In the genomic region with DNA sequence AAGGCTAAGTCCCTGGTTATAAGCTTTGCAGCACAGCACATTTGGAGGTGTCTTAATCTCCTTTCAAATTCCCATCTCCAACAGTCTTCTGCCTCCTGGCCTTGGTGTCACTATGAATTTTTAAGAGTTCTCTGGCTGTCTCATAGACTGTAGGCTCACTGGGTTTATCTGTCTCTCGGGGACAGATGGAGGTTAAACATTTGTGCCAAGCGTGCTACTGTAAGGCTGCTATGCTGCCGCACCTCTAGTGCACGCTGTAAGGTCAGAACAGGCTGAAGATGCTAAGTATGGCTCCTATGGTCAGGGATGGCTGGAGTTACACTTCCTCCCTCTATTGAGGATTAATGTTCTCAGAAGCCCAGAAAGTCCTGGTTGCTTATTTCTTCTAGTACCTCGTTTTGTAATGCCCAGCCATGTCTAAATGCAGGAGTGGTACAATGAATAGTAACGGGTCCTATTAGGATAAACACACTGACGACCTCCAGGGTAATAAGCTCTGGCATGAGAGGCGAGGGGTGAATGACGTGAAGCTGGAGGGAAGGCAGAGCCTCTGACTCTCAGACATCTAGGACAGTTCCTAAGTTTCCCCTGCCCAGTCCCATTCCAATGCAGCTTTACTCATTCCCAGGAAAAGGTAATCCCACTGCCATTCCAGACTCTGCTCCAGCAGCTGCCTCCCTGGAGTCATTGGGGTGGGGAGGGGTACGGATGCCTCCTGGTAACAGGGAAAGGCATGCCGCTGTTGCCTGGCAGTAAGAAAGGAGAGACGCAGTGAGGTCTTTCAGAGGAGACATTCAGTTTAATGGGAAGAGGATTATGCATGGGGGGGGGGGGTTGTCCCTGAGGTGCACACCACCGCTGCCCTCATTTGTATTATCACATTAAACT, we compare ENCODE assay signal across 11 mouse cellular contexts. TPM values are rescaled to one million over a fixed set of nuclear protein-coding genes. Genes with fewer than 3 reads are reported as not detected.
DNase-seq lines count a peak whose midpoint lies in the region; ATAC-seq and TF ChIP-seq lines count a peak whose summit lies in the region.
"Had no signal": no experiment of that assay in that cellular context is flagged by ENCODE, and none has a peak within 500 bp of the region (broad histone marks: within the 10 kb centered on the region; RNA-seq: fewer than 3 reads in every experiment).

No protein-coding gene starts in this region.

- TF ChIP-seq POLR2A in lung, adult 2 months (IDR thresholded peaks at IDR 0.05; ENCODE audit: borderline replicate concordance, extremely low read depth, low read depth, low read length) = no peak

- H3K4me2 ChIP-seq in heart, postnatal 0 days (ENCODE audit: low read depth, low read length) = no peak overlapping the region
- peak overlapping the region; percentile 13; the same call in 1 of the 2 replicates for H3K4me2 ChIP-seq in limb, embryonic 12.5 days
- no peak overlapping the region for H3K4me2 ChIP-seq in stomach, embryonic 14.5 days (replicated peaks; ENCODE audit: low read depth, low read length)

- no peak for TF ChIP-seq EP300 in heart, postnatal 0 days (IDR thresholded peaks at IDR 0.05; ENCODE audit: low read depth)

- DNase-seq in heart, postnatal 0 days (ENCODE audit: low spot score) = peak; percentile 42
- DNase-seq in heart, adult 18-20 months = no peak
- DNase-seq in forebrain, embryonic 10.5 days (ENCODE audit: extremely low spot score, low spot score) = no peak
- DNase-seq in layer of hippocampus, postnatal 36 days = no peak
- no peak for DNase-seq in kidney, postnatal 4 days
- no peak for DNase-seq in lung, adult 2 months
- DNase-seq: lung, postnatal 4 days; right cerebral cortex, adult 18-20 months; thymus, postnatal 14 days had no signal

- H3K4me1 ChIP-seq in heart, postnatal 0 days (ENCODE audit: control insufficient read depth, insufficient read depth) = peaks cover 32% of the 10 kb centered on the region
- peaks cover 48% of the 10 kb centered on the region for H3K4me1 ChIP-seq in forebrain, embryonic 10.5 days
- H3K4me1 ChIP-seq in limb, embryonic 12.5 days (replicated peaks) = peaks cover 38% of the 10 kb centered on the region
- peaks cover 4% of the 10 kb centered on the region for H3K4me1 ChIP-seq in stomach, embryonic 14.5 days (ENCODE audit: control insufficient read depth, insufficient read depth, low read length)
- no peaks in the 10 kb centered on the region for H3K4me1 ChIP-seq in lung, adult 2 months (ENCODE audit: control insufficient read depth, insufficient read depth, low read length)

- no peaks in the 10 kb centered on the region for H3K36me3 ChIP-seq in heart, postnatal 0 days (replicated peaks; ENCODE audit: control insufficient read depth, insufficient read depth, low read length)
- peaks cover 23% of the 10 kb centered on the region for H3K36me3 ChIP-seq in forebrain, embryonic 10.5 days (replicated peaks)
- peaks cover 9% of the 10 kb centered on the region; the same call in 1 of the 2 replicates for H3K36me3 ChIP-seq in limb, embryonic 12.5 days
- H3K36me3 ChIP-seq in stomach, embryonic 14.5 days (ENCODE audit: control insufficient read depth, insufficient read depth, low read length) = no peaks in the 10 kb centered on the region

- H3K4me3 ChIP-seq in heart, postnatal 0 days (ENCODE audit: low read depth, low read length) = no peak overlapping the region
- peak overlapping the region; percentile 24; the same call in 1 of the 2 replicates for H3K4me3 ChIP-seq in forebrain, embryonic 10.5 days
- H3K4me3 ChIP-seq in limb, embryonic 12.5 days (replicated peaks) = no peak overlapping the region
- H3K4me3 ChIP-seq in stomach, embryonic 14.5 days (ENCODE audit: low read depth, low read length) = no peak overlapping the region
- no peak overlapping the region for H3K4me3 ChIP-seq in lung, adult 2 months (replicated peaks; ENCODE audit: extremely low read depth, low read depth, low read length)

- 42% methylated on average over 13 of the region's 13 CpGs for WGBS in heart, postnatal 0 days
- WGBS in forebrain, embryonic 10.5 days = 40% methylated on average over 13 of the region's 13 CpGs
- 48% methylated on average over 13 of the region's 13 CpGs for WGBS in limb, embryonic 12.5 days
- WGBS in stomach, embryonic 14.5 days = 67% methylated on average over 13 of the region's 13 CpGs
- WGBS in lung, adult 2 months = 78% methylated on average over 13 of the region's 13 CpGs

- no peak overlapping the region for H3K9ac ChIP-seq in heart, postnatal 0 days (replicated peaks; ENCODE audit: low read depth, low read length)
- H3K9ac ChIP-seq in limb, embryonic 12.5 days (replicated peaks) = no peak overlapping the region
- H3K9ac ChIP-seq in stomach, embryonic 14.5 days (replicated peaks; ENCODE audit: low read depth, low read length) = no peak overlapping the region

- peak; percentile 63; the same call in 1 of the 2 replicates for ATAC-seq in heart, postnatal 0 days (ENCODE audit: insufficient read depth, low read depth)
- ATAC-seq in limb, embryonic 12.5 days (ENCODE audit: insufficient number of reproducible peaks, insufficient read depth, low FRiP score, low TSS enrichment, low read depth) = 0 out of 2 replicates have a peak, but pooled peaks have one; percentile 38
- ATAC-seq in stomach, embryonic 14.5 days (ENCODE audit: insufficient number of reproducible peaks, insufficient read depth, low FRiP score, low read depth) = no peak

- no peaks in the 10 kb centered on the region for H3K27me3 ChIP-seq in heart, postnatal 0 days (ENCODE audit: control insufficient read depth, insufficient read depth, low read length)
- H3K27me3 ChIP-seq in forebrain, embryonic 10.5 days (ENCODE audit: poor library complexity, severe bottlenecking) = no peaks in the 10 kb centered on the region
- H3K27me3 ChIP-seq in limb, embryonic 12.5 days = no peaks in the 10 kb centered on the region
- H3K27me3 ChIP-seq in stomach, embryonic 14.5 days (ENCODE audit: control insufficient read depth, insufficient read depth, low read length) = no peaks in the 10 kb centered on the region

- peak overlapping the region; percentile 54; the same call in 1 of the 2 replicates for H3K27ac ChIP-seq in heart, postnatal 0 days (ENCODE audit: low read depth)
- peak overlapping the region; percentile 74; the same call in 1 of the 2 replicates for H3K27ac ChIP-seq in forebrain, embryonic 10.5 days
- H3K27ac ChIP-seq in limb, embryonic 12.5 days = peak overlapping the region; percentile 57; the same call in 1 of the 2 replicates
- H3K27ac ChIP-seq in stomach, embryonic 14.5 days (ENCODE audit: low read length) = 0 out of 2 replicates have a peak overlapping the region, but pooled peaks have one; percentile 15

- no peaks in the 10 kb centered on the region for H3K9me3 ChIP-seq in heart, postnatal 0 days (replicated peaks; ENCODE audit: control insufficient read depth, low read length)
- no peaks in the 10 kb centered on the region for H3K9me3 ChIP-seq in forebrain, embryonic 10.5 days
- no peaks in the 10 kb centered on the region for H3K9me3 ChIP-seq in limb, embryonic 12.5 days
- no peaks in the 10 kb centered on the region for H3K9me3 ChIP-seq in stomach, embryonic 14.5 days (ENCODE audit: control insufficient read depth, low read depth, low read length)

- no peak for TF ChIP-seq CTCF in heart, postnatal 0 days (IDR thresholded peaks at IDR 0.05; ENCODE audit: low read depth)
- no peak for TF ChIP-seq CTCF in lung, adult 2 months (IDR thresholded peaks at IDR 0.05; ENCODE audit: insufficient read depth, low read length)

RNA-seq across cellular contexts. Expression of gene Bcar1, which starts 43.3 kb away (rescaled TPM):
- total RNA-seq in heart, postnatal 0 days (2014; rRNA removed; ENCODE audit: low replicate concordance) = 53.2 and 81.5 TPM in 2 replicates
- 25.6 and 27.9 TPM in 2 replicates for polyA plus RNA-seq in heart, postnatal 0 days (2015; fragmentation: Nextera tagmentation; extraction: Ambion mirVana)
- 10 to 100 TPM; 18.9 to 19.1 TPM for total RNA-seq in heart, adult 18-20 months (2021)
- polyA plus RNA-seq in forebrain, embryonic 10.5 days (2016; fragmentation: Nextera tagmentation; extraction: Ambion mirVana) = 46.6 and 49.9 TPM in 2 replicates
- 39.5 and 39.7 TPM in 2 replicates for polyA plus RNA-seq in limb, embryonic 12.5 days (2016; fragmentation: Nextera tagmentation; extraction: Ambion mirVana)
- 43.5 and 46.5 TPM in 2 replicates for polyA plus RNA-seq in stomach, embryonic 14.5 days (2014; fragmentation: Nextera tagmentation; extraction: Ambion mirVana)
- 10 to 100 TPM; 62.2 to 69.7 TPM for total RNA-seq in layer of hippocampus, postnatal 36 days (2021)
- 81.4 and 87.7 TPM in 2 replicates for polyA plus RNA-seq in lung, adult 2 months (2012; rRNA removed)

Comparison
In these comparisons a context has a peak if more than half of its experiments do, and no peak if none do; other contexts are left out.
1. H3K27ac ChIP-seq: peak in every context shown above with its lines; median percentile 74 in forebrain, embryonic 10.5 days; 57 in limb, embryonic 12.5 days; 54 in heart, postnatal 0 days; 15 in stomach, embryonic 14.5 days.